Mouse (Mus musculus) bone marrow, adult 2 months (tissue): ENCODE data around the gene C1ql1.

ENCODE experiments used
- CTCF ChIP-seq: fragments of 200-500 bp; IDR thresholded peaks from 2 replicates; pipeline ENCODE4 v1.5.1; 2011; ENCODE audit warnings: low read length, control low read depth; ENCODE audit not compliant: control insufficient read depth, insufficient read depth
- POLR2A ChIP-seq: fragments of 200-500 bp; IDR thresholded peaks from 2 replicates; pipeline ENCODE4 v1.6.1; 2011; ENCODE audit warnings: low read depth, mild to moderate bottlenecking, control low read depth, low read length, borderline replicate concordance; ENCODE audit not compliant: control insufficient read depth

- TF ChIP-seq CTCF (no peak), POLR2A (no peak)
Observed at GRCm38 (mm10) chr11:102994952-102995351, 48.5 kb upstream of the C1ql1 start.
